Mouse (Mus musculus) neutrophil, adult 65 days (primary cell): ENCODE data around the gene Ggct. TPM values are rescaled to one million over a fixed set of nuclear protein-coding genes. Genes with fewer than 3 reads are reported as not detected.

Experiments
- total RNA-seq: library from RNA; stranded (reverse); gene quantifications from 2 replicates; pipeline ENCODE4 v1.2.4, GENCODE M21; 2023

Gene Ggct
- 5.9 and 6.3 TPM in 2 replicates for total RNA-seq

GRCm38 (mm10) chr6:54992734-54993260 is at the start of gene Ggct:
TSS of gene Ggct (minus strand) at chr6:54992950.

GRCm38 (mm10) chr6:55037799-55038670 is 45.3 kb upstream of the Ggct start, which contains the start of gene Gars:
TSS of gene Gars (plus strand) at chr6:55038007.

GRCm38 (mm10) chr6:54972111-54972928 is 20.4 kb downstream of the Ggct start, which contains the start of gene Nod1:
TSS of gene Nod1 (minus strand) at chr6:54972612.

Other genes starting within 250 kb of the Ggct start
- gene Znrf2, start 176.0 kb downstream of the Ggct start, total RNA-seq = 20.7 and 28.1 TPM in 2 replicates
- 36.0 and 46.0 TPM in 2 replicates for gene Nod1, start 20.3 kb downstream of the Ggct start, total RNA-seq
- gene Gars, start 45.1 kb upstream of the Ggct start, total RNA-seq = 37.7 and 49.9 TPM in 2 replicates
- gene Crhr2, start 140.1 kb upstream of the Ggct start, total RNA-seq = not detected in 2 replicates
- not detected in 2 replicates for gene Inmt, start 182.1 kb upstream of the Ggct start, total RNA-seq
- gene Mindy4, start 210.4 kb upstream of the Ggct start, total RNA-seq = 0.23 and 0.51 TPM in 2 replicates